9 mouse cellular contexts compared by ENCODE assay signal in the genomic region with DNA sequence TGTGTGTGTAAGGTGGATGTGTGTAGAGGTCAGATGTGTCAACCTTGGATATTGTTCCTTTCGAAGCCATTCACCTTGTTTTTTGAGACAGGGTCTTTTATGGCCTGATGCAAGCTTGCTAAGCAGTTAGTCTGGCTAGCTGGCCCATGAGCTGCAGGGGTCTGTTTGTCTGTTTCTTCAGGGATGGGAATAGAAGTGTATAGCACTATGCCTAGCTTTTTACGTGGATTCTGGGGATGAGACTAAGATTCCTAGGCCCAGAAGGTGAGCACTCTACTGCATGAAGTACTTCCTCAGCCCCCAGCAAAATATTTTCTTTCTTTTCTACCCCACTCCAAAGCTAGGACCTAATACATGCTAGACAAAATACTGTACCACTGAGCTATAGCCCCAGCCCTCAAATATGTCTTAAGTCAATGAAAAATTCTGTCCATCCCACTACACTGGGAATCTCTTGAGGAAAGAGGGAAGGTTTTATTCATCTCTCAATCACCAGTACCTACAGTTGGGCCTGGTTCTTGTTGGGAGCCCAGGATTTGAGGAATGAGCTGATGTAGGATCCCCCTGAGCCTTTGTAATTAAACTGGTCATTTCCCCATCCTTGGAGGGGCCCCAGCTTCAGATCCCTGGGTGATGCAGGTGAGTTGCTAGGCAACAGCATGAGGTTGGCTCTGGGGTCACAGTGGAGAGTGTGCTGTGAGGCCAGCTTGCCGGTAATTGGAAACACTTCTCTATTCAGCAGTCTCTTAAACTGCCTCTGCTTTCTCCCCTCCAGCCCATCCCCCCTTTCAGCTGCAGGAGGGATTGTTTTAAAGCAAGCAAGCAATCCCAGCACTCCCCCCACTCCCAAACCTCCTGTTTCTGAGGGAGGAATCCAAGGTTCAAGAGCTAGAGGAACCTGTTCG. TPM values are rescaled to one million over a fixed set of nuclear protein-coding genes. Genes with fewer than 3 reads are reported as not detected.
DNase-seq lines count a peak whose midpoint lies in the region; ATAC-seq and TF ChIP-seq lines count a peak whose summit lies in the region.
"Had no signal": no experiment of that assay in that cellular context is flagged by ENCODE, and none has a peak within 500 bp of the region (broad histone marks: within the 10 kb centered on the region; RNA-seq: fewer than 3 reads in every experiment).

No protein-coding gene starts in this region.

- H3K4me2 ChIP-seq in kidney, embryonic 14.5 days (replicated peaks; ENCODE audit: low read depth, low read length), result no peak overlapping the region
- H3K4me2 ChIP-seq in neural tube, embryonic 11.5 days (ENCODE audit: low read depth), result peak overlapping the region; percentile 12; the same call in 1 of the 2 replicates

- H3K27me3 ChIP-seq in kidney, embryonic 14.5 days (ENCODE audit: control insufficient read depth, insufficient read depth, low read length), result no peaks in the 10 kb centered on the region
- H3K27me3 ChIP-seq in forebrain, embryonic 10.5 days (ENCODE audit: poor library complexity, severe bottlenecking), result no peaks in the 10 kb centered on the region
- H3K27me3 ChIP-seq in neural tube, embryonic 11.5 days (ENCODE audit: control insufficient read depth, insufficient read depth, low read length), result no peaks in the 10 kb centered on the region

- H3K9ac ChIP-seq in kidney, embryonic 14.5 days (ENCODE audit: low read depth, low read length), result no peak overlapping the region
- H3K9ac ChIP-seq in neural tube, embryonic 11.5 days (ENCODE audit: low read length), result peak overlapping the region; percentile 10; the same call in 1 of the 2 replicates

- peaks cover 16% of the 10 kb centered on the region for H3K4me1 ChIP-seq in kidney, embryonic 14.5 days (ENCODE audit: control insufficient read depth, insufficient read depth, low read length)
- peaks cover 65% of the 10 kb centered on the region for H3K4me1 ChIP-seq in forebrain, embryonic 10.5 days
- H3K4me1 ChIP-seq in neural tube, embryonic 11.5 days (ENCODE audit: control insufficient read depth, insufficient read depth, low read length), result peaks cover 31% of the 10 kb centered on the region

- TF ChIP-seq CTCF in layer of hippocampus, adult 2 months (conservative IDR thresholded peaks at IDR 0.05), result no peak

- no peak for DNase-seq in kidney, adult 11 months
- DNase-seq in forebrain, embryonic 10.5 days (ENCODE audit: extremely low spot score, low spot score), result peak; percentile 89
- DNase-seq in kidney, postnatal 10 days, result peak; percentile 20
- DNase-seq in neural tube, embryonic 11.5 days (ENCODE audit: low spot score), result peak; percentile 77
- no peak for DNase-seq in layer of hippocampus, adult 2 months (ENCODE audit: low spot score in 2 of 2)
- no peak for DNase-seq in thymus, postnatal 36 days
- DNase-seq: heart, postnatal 4 days had no signal

- 36% methylated on average over 4 of the region's 4 CpGs for WGBS in kidney, embryonic 14.5 days
- WGBS in forebrain, embryonic 10.5 days, result 18% methylated on average over 4 of the region's 4 CpGs
- 23% methylated on average over 4 of the region's 4 CpGs for WGBS in neural tube, embryonic 11.5 days

- no peak overlapping the region for H3K4me3 ChIP-seq in kidney, embryonic 14.5 days (ENCODE audit: low read length)
- peak overlapping the region; percentile 18 for H3K4me3 ChIP-seq in forebrain, embryonic 10.5 days
- H3K4me3 ChIP-seq in neural tube, embryonic 11.5 days (ENCODE audit: low read depth, low read length), result no peak overlapping the region
- no peak overlapping the region for H3K4me3 ChIP-seq in layer of hippocampus, adult 2 months

- H3K36me3 ChIP-seq in kidney, embryonic 14.5 days (ENCODE audit: control insufficient read depth, insufficient read depth, low read length), result no peaks in the 10 kb centered on the region
- H3K36me3 ChIP-seq in forebrain, embryonic 10.5 days (replicated peaks), result no peaks in the 10 kb centered on the region
- H3K36me3 ChIP-seq in neural tube, embryonic 11.5 days (ENCODE audit: control insufficient read depth, insufficient read depth, low read length), result no peaks in the 10 kb centered on the region

- ATAC-seq in kidney, embryonic 14.5 days (ENCODE audit: low FRiP score, low TSS enrichment), result peak; percentile 89
- ATAC-seq in neural tube, embryonic 11.5 days (ENCODE audit: insufficient read depth, low FRiP score, low TSS enrichment), result peak; percentile 93
- no peak for ATAC-seq in granulocyte monocyte progenitor cell, adult 5-6 weeks (replicated peaks; ENCODE audit: poor library complexity, severe bottlenecking)

- H3K9me3 ChIP-seq in kidney, embryonic 14.5 days (ENCODE audit: control insufficient read depth, low read length), result no peaks in the 10 kb centered on the region
- H3K9me3 ChIP-seq in forebrain, embryonic 10.5 days, result no peaks in the 10 kb centered on the region
- H3K9me3 ChIP-seq in neural tube, embryonic 11.5 days (ENCODE audit: control insufficient read depth, low read length), result no peaks in the 10 kb centered on the region

- H3K27ac ChIP-seq in kidney, embryonic 14.5 days (ENCODE audit: low read depth, low read length), result peak overlapping the region; percentile 30; the same call in 1 of the 2 replicates
- H3K27ac ChIP-seq in forebrain, embryonic 10.5 days, result peak overlapping the region; percentile 91
- H3K27ac ChIP-seq in neural tube, embryonic 11.5 days (ENCODE audit: low read depth, low read length), result peak overlapping the region; percentile 75; the same call in 1 of the 2 replicates
- no peak overlapping the region for H3K27ac ChIP-seq in layer of hippocampus, adult 2 months

RNA-seq across cellular contexts. Expression of a gene that starts 24.1 kb away (rescaled TPM):
- 52.1 and 56.2 TPM in 2 replicates for polyA plus RNA-seq in kidney, embryonic 14.5 days (2014; fragmentation: Nextera tagmentation; extraction: Ambion mirVana)
- 30.5 and 34.8 TPM in 2 replicates for polyA plus RNA-seq in forebrain, embryonic 10.5 days (2016; fragmentation: Nextera tagmentation; extraction: Ambion mirVana)
- 51.3 and 51.7 TPM in 2 replicates for polyA plus RNA-seq in neural tube, embryonic 11.5 days (2014; fragmentation: Nextera tagmentation; extraction: Ambion mirVana)
- 1.8 and 4.2 TPM in 2 replicates for total RNA-seq in granulocyte monocyte progenitor cell, adult 5-6 weeks (2014; fragmentation: Nextera tagmentation)
- 0.30 and 0.46 TPM in 2 replicates for total RNA-seq in granulocyte monocyte progenitor cell, adult 5-6 weeks (2017)
- 1 to 10 TPM; 4.8 to 5.1 TPM for total RNA-seq in layer of hippocampus, adult 2 months (2021)

RNA-seq across cellular contexts. Expression of a gene that starts 28.3 kb away (rescaled TPM):
- polyA plus RNA-seq in kidney, embryonic 14.5 days (2014; fragmentation: Nextera tagmentation; extraction: Ambion mirVana), result 88.8 and 102 TPM in 2 replicates
- polyA plus RNA-seq in forebrain, embryonic 10.5 days (2016; fragmentation: Nextera tagmentation; extraction: Ambion mirVana), result 83.3 and 85.1 TPM in 2 replicates
- 66.8 and 68.0 TPM in 2 replicates for polyA plus RNA-seq in neural tube, embryonic 11.5 days (2014; fragmentation: Nextera tagmentation; extraction: Ambion mirVana)
- total RNA-seq in granulocyte monocyte progenitor cell, adult 5-6 weeks (2014; fragmentation: Nextera tagmentation), result 77.1 and 98.9 TPM in 2 replicates
- total RNA-seq in granulocyte monocyte progenitor cell, adult 5-6 weeks (2017), result 24.9 and 25.1 TPM in 2 replicates
- total RNA-seq in layer of hippocampus, adult 2 months (2021), result 10 to 100 TPM; 37.7 to 44.4 TPM

RNA-seq across cellular contexts. Expression of a gene that starts 47.8 kb away (rescaled TPM):
- polyA plus RNA-seq in kidney, embryonic 14.5 days (2014; fragmentation: Nextera tagmentation; extraction: Ambion mirVana), result 0.92 and 0.96 TPM in 2 replicates
- polyA plus RNA-seq in forebrain, embryonic 10.5 days (2016; fragmentation: Nextera tagmentation; extraction: Ambion mirVana), result 1.7 and 1.8 TPM in 2 replicates
- 2.7 and 4.3 TPM in 2 replicates for polyA plus RNA-seq in neural tube, embryonic 11.5 days (2014; fragmentation: Nextera tagmentation; extraction: Ambion mirVana)
- total RNA-seq in granulocyte monocyte progenitor cell, adult 5-6 weeks (2014; fragmentation: Nextera tagmentation), result not detected in 2 replicates
- not detected in 2 replicates for total RNA-seq in granulocyte monocyte progenitor cell, adult 5-6 weeks (2017)
- not detected for total RNA-seq in layer of hippocampus, adult 2 months (2021)

Comparison
In these comparisons a context has a peak if more than half of its experiments do, and no peak if none do; other contexts are left out.
1. DNase-seq: peak in forebrain, embryonic 10.5 days (single experiment), kidney, postnatal 10 days (single experiment) and neural tube, embryonic 11.5 days (single experiment); none in kidney, adult 11 months (single experiment), layer of hippocampus, adult 2 months (0 of 2) and thymus, postnatal 36 days (0 of 2).